Mouse (Mus musculus) left cerebral cortex, postnatal 25 days (tissue): ENCODE results near the gene Fam198a. TPM values are rescaled to one million over a fixed set of nuclear protein-coding genes. Genes with fewer than 3 reads are reported as not detected.

Source experiments
- DNase-seq, 2 experiments: peaks; one replicate each; pipeline ENCODE4 v3.0.0; 2022; ENCODE audit warnings: low spot score in 2 of 2, mixed read lengths in 1 of 2
- intact Hi-C: fragments of 180-260 bp; cut with DNase I; formaldehyde crosslinking; loops from one replicate; pipeline ENCODE4 v1.15.1; 2025
- total RNA-seq, 2 experiments: library from RNA; stranded (reverse); gene quantifications; 2 replicates each; pipeline ENCODE4 v1.2.3; 2021

The Fam198a gene
- 1 to 10 TPM; 5.4 to 6.9 TPM for total RNA-seq

GRCm38 (mm10) chr9:121950418-121951113 lies at the start of gene Fam198a:
Fam198a (plus strand) TSS chr9:121950988.
- intact Hi-C loops, result no loop called here
- no peak for DNase-seq

GRCm38 (mm10) chr9:121901710-121902700 lies 48.8 kb upstream of the Fam198a start:
- no peak for DNase-seq
- intact Hi-C loops, result no loop called here

- no peak for DNase-seq
- intact Hi-C loops, result no loop called here
These were observed 47.1 kb upstream of the Fam198a start for GRCm38 (mm10) chr9:121903476-121904305.

- intact Hi-C loops, result no loop called here
These were observed 46.5 kb upstream of the Fam198a start for GRCm38 (mm10) chr9:121904319-121904718.

GRCm38 (mm10) chr9:121904946-121905345 lies 45.8 kb upstream of the Fam198a start:
- intact Hi-C loops, result no loop called here
- no peak for DNase-seq

More at GRCm38 (mm10) chr9:121904319-121904718, 46.5 kb upstream of the Fam198a start:
- no peak for DNase-seq

GRCm38 (mm10) chr9:121905556-121906185 lies 45.1 kb upstream of the Fam198a start:
- DNase-seq, result peak; percentile 35 to 78
- intact Hi-C loops, result no loop called here

- DNase-seq, result no peak
- intact Hi-C loops, result no loop called here
These were observed 44.3 kb upstream of the Fam198a start for GRCm38 (mm10) chr9:121906456-121906855.

GRCm38 (mm10) chr9:121907356-121908070 lies 43.3 kb upstream of the Fam198a start:
- intact Hi-C loops, result no loop called here
- no peak for DNase-seq

- intact Hi-C loops, result no loop called here
- no peak for DNase-seq
These were observed 42.5 kb upstream of the Fam198a start for GRCm38 (mm10) chr9:121908321-121908720.

- intact Hi-C loops, result no loop called here
- no peak for DNase-seq
These were observed 41.2 kb upstream of the Fam198a start for GRCm38 (mm10) chr9:121909635-121910034.

GRCm38 (mm10) chr9:121911196-121911595 lies 39.6 kb upstream of the Fam198a start:
- intact Hi-C loops, result no loop called here
- DNase-seq, result no peak

GRCm38 (mm10) chr9:121912786-121913185 lies 38.0 kb upstream of the Fam198a start:
- no peak for DNase-seq
- intact Hi-C loops, result no loop called here

GRCm38 (mm10) chr9:121914226-121914757 lies 36.5 kb upstream of the Fam198a start:
- intact Hi-C loops, result no loop called here
- no peak for DNase-seq

- intact Hi-C loops, result no loop called here
- DNase-seq, result no peak
These were observed 35.7 kb upstream of the Fam198a start for GRCm38 (mm10) chr9:121915056-121915455.

- intact Hi-C loops, result no loop called here
- DNase-seq, result no peak
These were observed 34.7 kb upstream of the Fam198a start, which contains the start of gene Cyp8b1 for GRCm38 (mm10) chr9:121916102-121916501. Cyp8b1 (minus strand) TSS chr9:121916305.

GRCm38 (mm10) chr9:121919027-121919501 lies 31.7 kb upstream of the Fam198a start:
- DNase-seq, result no peak
- intact Hi-C loops, result no loop called here

- intact Hi-C loops, result no loop called here
- DNase-seq, result no peak
These were observed 27.3 kb upstream of the Fam198a start for GRCm38 (mm10) chr9:121923443-121923842.

GRCm38 (mm10) chr9:121923906-121924305 lies 26.9 kb upstream of the Fam198a start:
- DNase-seq, result no peak
- intact Hi-C loops, result no loop called here
